Mouse (Mus musculus) midbrain, postnatal 0 days (tissue): ENCODE measurements at regions not wholly inside any gene's neighbourhood (a gene's known extent, or its start where the extent isn't known, plus 50 kb on each side); places are given as distances from the start of the nearest gene placed in this dataset.

Experiments used
- ATAC-seq: fragments of 200-750 bp; cut with Nextera tagmentation; 2 replicates; pipeline ENCODE4 v1.8.0; 2017; ENCODE audit warnings: moderate number of reproducible peaks, mild to moderate bottlenecking, moderate TSS enrichment, moderate library complexity; ENCODE audit not compliant: low FRiP score
- DNase-seq: peaks from one replicate; pipeline ENCODE4 v3.0.0-alpha.2; 2015; ENCODE audit warnings: low spot score
- H3K27ac ChIP-seq: fragments of 300-500 bp; sonication (generic); 2 replicates; pipeline ENCODE4 v1.5.1; 2014; ENCODE audit warnings: low read depth, mild to moderate bottlenecking, low read length, mixed read lengths
- H3K27me3 ChIP-seq: fragments of 300-500 bp; sonication (generic); 2 replicates; pipeline ENCODE4 v1.6.1; 2014; ENCODE audit warnings: low read length, control low read depth, mixed read lengths; ENCODE audit not compliant: insufficient read depth
- H3K36me3 ChIP-seq: fragments of 300-500 bp; sonication (generic); 2 replicates; pipeline ENCODE4 v1.6.1; 2014; ENCODE audit warnings: low read length, control low read depth, mixed read lengths; ENCODE audit not compliant: insufficient read depth
- H3K4me1 ChIP-seq: fragments of 300-500 bp; sonication (generic); 2 replicates; pipeline ENCODE4 v1.6.1; 2014; ENCODE audit warnings: mild to moderate bottlenecking, control low read depth, antibody characterized with exemption, low read length, mixed read lengths; ENCODE audit not compliant: insufficient read depth
- H3K4me2 ChIP-seq: fragments of 300-500 bp; sonication (generic); 2 replicates; pipeline ENCODE4 v1.6.1; 2014; ENCODE audit warnings: low read depth, mild to moderate bottlenecking, low read length, mixed read lengths; ENCODE audit not compliant: poor library complexity, severe bottlenecking
- H3K4me3 ChIP-seq: fragments of 300-500 bp; sonication (generic); 2 replicates; pipeline ENCODE4 v1.5.1; 2014; ENCODE audit warnings: low read depth, mild to moderate bottlenecking, low read length, moderate library complexity
- H3K9ac ChIP-seq: fragments of 300-500 bp; sonication (generic); replicated peaks from 2 replicates; pipeline ENCODE4 v1.6.1; 2014; ENCODE audit warnings: mild to moderate bottlenecking, low read length, moderate library complexity, mixed read lengths; ENCODE audit not compliant: poor library complexity, severe bottlenecking
- H3K9me3 ChIP-seq: fragments of 300-500 bp; sonication (generic); 2 replicates; pipeline ENCODE4 v1.6.1; 2016; ENCODE audit warnings: low read length, control low read depth
- CTCF ChIP-seq: IDR thresholded peaks from 2 replicates; pipeline ENCODE4 v1.5.1; 2016; ENCODE audit warnings: antibody characterized with exemption, mild to moderate bottlenecking
- WGBS: fragments of 180-500 bp; shearing (Covaris S2); extraction: QIAGEN DNeasy Blood & Tissue Kit; methylation state at CpG from one replicate; pipeline ENCODE4 v1.1.7; 2014; 5-methylcytosine and 5-hydroxymethylcytosine counted together

- Histone ChIP-seq H3K4me1 (peaks cover 11% of the 10 kb centered on the region; the same call in 1 of the 2 replicates), H3K27ac (no peak overlapping the region), H3K27me3 (no peaks in the 10 kb centered on the region), H3K9ac (no peak overlapping the region), H3K4me2 (no peak overlapping the region), H3K4me3 (no peak overlapping the region), H3K36me3 (no peaks in the 10 kb centered on the region), H3K9me3 (no peaks in the 10 kb centered on the region)
- ATAC-seq (no peak), DNase-seq (no peak)
- TF ChIP-seq CTCF, result no peak
- 87% methylated on average over 4 of the region's 4 CpGs for WGBS
These were observed 138.6 kb upstream of the Jmjd1c start for GRCm38 (mm10) chr10:66957373-66957772.
